Mouse (Mus musculus) forebrain, embryonic 10.5 days (tissue): ENCODE results near the gene Smpd4. TPM values are rescaled to one million over a fixed set of nuclear protein-coding genes. Genes with fewer than 3 reads are reported as not detected.

Experiments
- DNase-seq: peaks from one replicate; pipeline ENCODE4 v3.0.0-alpha.2; 2017; ENCODE audit warnings: low spot score; ENCODE audit errors: extremely low spot score
- H3K27ac ChIP-seq: fragments of 300-500 bp; sonication (generic); 2 replicates; pipeline ENCODE4 v1.5.1; 2016; ENCODE audit warnings: mild to moderate bottlenecking
- H3K27me3 ChIP-seq: fragments of 300-500 bp; sonication (generic); 2 replicates; pipeline ENCODE4 v1.6.1; 2016; ENCODE audit warnings: mild to moderate bottlenecking; ENCODE audit not compliant: poor library complexity, severe bottlenecking
- H3K36me3 ChIP-seq: fragments of 300-500 bp; sonication (generic); replicated peaks from 2 replicates; pipeline ENCODE4 v1.6.1; 2016; ENCODE audit warnings: mild to moderate bottlenecking, moderate library complexity
- H3K4me1 ChIP-seq: fragments of 300-500 bp; sonication (generic); 2 replicates; pipeline ENCODE4 v1.6.1; 2016
- H3K4me3 ChIP-seq: fragments of 300-500 bp; sonication (generic); 2 replicates; pipeline ENCODE4 v1.5.1; 2016; ENCODE audit warnings: mild to moderate bottlenecking, moderate library complexity
- H3K9me3 ChIP-seq: fragments of 300-500 bp; sonication (generic); 2 replicates; pipeline ENCODE4 v1.6.1; 2016; ENCODE audit warnings: mild to moderate bottlenecking, moderate library complexity
- WGBS: fragments of 180-500 bp; shearing (Covaris S2); methylation state at CpG from one replicate; pipeline ENCODE4 v1.1.7; 2016; 5-methylcytosine and 5-hydroxymethylcytosine counted together
- polyA plus RNA-seq: library from polyadenylated mRNA; unstranded; fragments of >200 nt; fragmentation: Nextera tagmentation; extraction: Ambion mirVana; gene quantifications from 2 replicates; pipeline ENCODE4 v1.2.1, GENCODE M21; 2016

Smpd4 gene
- polyA plus RNA-seq, 1 experiment from 2014 or later = 66.6 TPM

GRCm38 (mm10) chr16:17642311-17642710 lies 23.2 kb downstream of the Smpd4 start:
- no peak overlapping the region for H3K27ac ChIP-seq
- peaks cover 7% of the 10 kb centered on the region; the same call in 1 of the 2 replicates for H3K27me3 ChIP-seq
- peaks cover 16% of the 10 kb centered on the region for H3K4me1 ChIP-seq
- H3K9me3 ChIP-seq = no peaks in the 10 kb centered on the region
- 92% methylated on average over 8 of the region's 8 CpGs for WGBS
- H3K36me3 ChIP-seq = peaks cover 70% of the 10 kb centered on the region
- no peak overlapping the region for H3K4me3 ChIP-seq
- no peak for DNase-seq

DNA sequence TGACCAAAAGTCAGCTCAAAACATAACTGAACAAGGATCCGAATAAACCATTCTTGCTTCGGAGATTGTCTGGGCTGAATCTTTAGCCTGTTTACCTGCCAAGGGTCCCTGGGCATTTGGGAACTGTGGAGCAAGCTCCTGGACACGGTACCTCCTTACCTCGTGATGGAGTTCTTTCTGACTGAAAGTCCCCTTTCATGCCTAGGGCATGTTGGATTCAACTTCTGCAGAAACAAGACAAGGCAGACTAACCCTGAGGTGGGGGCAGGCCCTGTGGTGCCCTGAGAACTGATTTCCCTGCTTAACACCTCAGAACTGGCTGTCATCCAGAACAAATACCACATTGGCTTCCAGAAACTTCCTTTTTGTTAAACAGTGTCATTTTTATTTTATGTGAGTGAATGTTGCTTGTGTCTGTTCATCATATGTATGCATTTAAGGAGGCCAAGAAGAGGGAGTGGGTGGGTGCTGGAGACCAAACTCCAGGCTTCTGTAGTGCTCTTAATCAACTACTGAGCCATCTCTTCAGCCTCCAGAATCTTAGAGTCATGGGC lies 24.4 kb downstream of the Smpd4 start:
- H3K36me3 ChIP-seq = peaks cover 65% of the 10 kb centered on the region

GRCm38 (mm10) chr16:17646310-17647114 lies 27.4 kb downstream of the Smpd4 start, which contains the start of gene Ccdc74a:
Gene Ccdc74a, plus strand, starts transcription at chr16:17646470.
- H3K4me1 ChIP-seq = peaks cover 22% of the 10 kb centered on the region
- H3K27me3 ChIP-seq = peaks cover 9% of the 10 kb centered on the region; the same call in 1 of the 2 replicates
- H3K4me3 ChIP-seq = peak within 1 kb of the TSS; percentile 68
- peak within 1 kb of the TSS; percentile 87 for H3K27ac ChIP-seq
- peak; percentile 83 for DNase-seq
- WGBS = 3% methylated on average over 65 of the region's 65 CpGs
- no peaks in the 10 kb centered on the region for H3K9me3 ChIP-seq
- peaks cover 61% of the 10 kb centered on the region for H3K36me3 ChIP-seq

More for the DNA sequence above, 24.4 kb downstream of the Smpd4 start:
- H3K4me1 ChIP-seq = peaks cover 22% of the 10 kb centered on the region
- peaks cover 9% of the 10 kb centered on the region; the same call in 1 of the 2 replicates for H3K27me3 ChIP-seq
- WGBS = 97% methylated on average over 4 of the region's 4 CpGs
- no peak overlapping the region for H3K4me3 ChIP-seq
- DNase-seq = no peak
- H3K9me3 ChIP-seq = no peaks in the 10 kb centered on the region
- no peak overlapping the region for H3K27ac ChIP-seq

- peaks cover 9% of the 10 kb centered on the region; the same call in 1 of the 2 replicates for H3K27me3 ChIP-seq
- H3K9me3 ChIP-seq = no peaks in the 10 kb centered on the region
- H3K36me3 ChIP-seq = peaks cover 64% of the 10 kb centered on the region
- 27% methylated on average over 1 of the region's 1 CpGs for WGBS
- H3K27ac ChIP-seq = peak overlapping the region; percentile 87; the same call in 1 of the 2 replicates
- H3K4me3 ChIP-seq = peak overlapping the region; percentile 68
- peaks cover 22% of the 10 kb centered on the region for H3K4me1 ChIP-seq
- DNase-seq = no peak
Measured at GRCm38 (mm10) chr16:17647156-17647555, 28.0 kb downstream of the Smpd4 start.

DNA sequence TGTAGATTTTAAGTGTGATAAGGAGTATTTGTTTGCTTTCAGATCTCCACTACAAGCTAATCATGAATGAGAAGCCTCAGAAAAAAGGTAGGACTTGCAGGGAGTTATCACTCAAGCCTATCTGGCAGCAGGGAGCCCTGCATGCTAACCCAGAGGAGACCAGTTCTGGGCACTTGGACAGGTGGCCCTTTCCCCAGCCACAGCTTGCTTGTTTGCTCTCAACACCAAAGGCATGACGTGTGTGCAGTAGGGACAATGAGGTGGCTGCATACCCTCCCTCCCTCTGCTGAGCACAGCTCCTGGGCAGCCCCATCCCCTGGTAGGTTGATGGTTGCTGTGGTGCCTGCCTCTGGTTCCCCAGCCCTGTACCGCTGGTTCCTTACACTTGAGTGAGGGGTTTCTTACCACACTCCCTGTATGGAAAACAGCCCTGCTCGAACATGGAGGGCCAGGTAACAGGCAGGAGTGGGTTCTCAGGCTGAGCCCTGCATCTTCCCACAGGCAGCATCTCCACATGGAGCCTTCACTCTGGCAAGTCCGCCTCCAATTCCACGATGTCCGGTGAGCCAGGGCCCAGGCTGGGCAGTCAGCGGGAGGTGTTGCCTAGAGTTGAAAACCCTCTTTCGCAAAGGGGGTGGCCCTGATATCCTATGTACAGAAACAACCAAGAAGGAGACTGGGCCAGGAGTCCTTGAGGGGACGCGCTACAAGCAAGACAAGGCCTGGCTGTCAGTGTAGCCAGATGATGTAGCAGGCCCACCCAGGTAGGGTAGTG lies 28.6 kb downstream of the Smpd4 start:
- Histone ChIP-seq H3K9me3 (no peaks in the 10 kb centered on the region), H3K27me3 (peaks cover 9% of the 10 kb centered on the region; the same call in 1 of the 2 replicates), H3K27ac (no peak overlapping the region), H3K4me3 (peak overlapping the region; percentile 68; the same call in 1 of the 2 replicates), H3K36me3 (peaks cover 64% of the 10 kb centered on the region), H3K4me1 (peaks cover 22% of the 10 kb centered on the region)
- 86% methylated on average over 10 of the region's 10 CpGs for WGBS
- DNase-seq = no peak

- H3K4me3 ChIP-seq = no peak overlapping the region
- H3K9me3 ChIP-seq = no peaks in the 10 kb centered on the region
- peaks cover 22% of the 10 kb centered on the region for H3K4me1 ChIP-seq
- 87% methylated on average over 16 of the region's 16 CpGs for WGBS
- peaks cover 69% of the 10 kb centered on the region for H3K36me3 ChIP-seq
- no peak for DNase-seq
- no peak overlapping the region for H3K27ac ChIP-seq
- peaks cover 8% of the 10 kb centered on the region; the same call in 1 of the 2 replicates for H3K27me3 ChIP-seq
Measured at GRCm38 (mm10) chr16:17649925-17650605, 30.9 kb downstream of the Smpd4 start.

GRCm38 (mm10) chr16:17650711-17651110 lies 31.6 kb downstream of the Smpd4 start:
- H3K9me3 ChIP-seq = no peaks in the 10 kb centered on the region
- peaks cover 76% of the 10 kb centered on the region for H3K36me3 ChIP-seq
- H3K27ac ChIP-seq = no peak overlapping the region
- 97% methylated on average over 1 of the region's 1 CpGs for WGBS
- 0 out of 2 replicates have a peak, but pooled peaks cover 3% of the 10 kb centered on the region for H3K27me3 ChIP-seq
- peaks cover 22% of the 10 kb centered on the region for H3K4me1 ChIP-seq
- DNase-seq = no peak
- H3K4me3 ChIP-seq = no peak overlapping the region

GRCm38 (mm10) chr16:17652607-17653006 lies 33.5 kb downstream of the Smpd4 start:
- Histone ChIP-seq H3K27me3 (0 out of 2 replicates have a peak, but pooled peaks cover 1% of the 10 kb centered on the region), H3K9me3 (no peaks in the 10 kb centered on the region), H3K36me3 (peaks cover 93% of the 10 kb centered on the region), H3K27ac (no peak overlapping the region), H3K4me1 (peaks cover 4% of the 10 kb centered on the region; the same call in 1 of the 2 replicates), H3K4me3 (no peak overlapping the region)
- no peak for DNase-seq
- WGBS = 94% methylated on average over 4 of the region's 4 CpGs

DNA sequence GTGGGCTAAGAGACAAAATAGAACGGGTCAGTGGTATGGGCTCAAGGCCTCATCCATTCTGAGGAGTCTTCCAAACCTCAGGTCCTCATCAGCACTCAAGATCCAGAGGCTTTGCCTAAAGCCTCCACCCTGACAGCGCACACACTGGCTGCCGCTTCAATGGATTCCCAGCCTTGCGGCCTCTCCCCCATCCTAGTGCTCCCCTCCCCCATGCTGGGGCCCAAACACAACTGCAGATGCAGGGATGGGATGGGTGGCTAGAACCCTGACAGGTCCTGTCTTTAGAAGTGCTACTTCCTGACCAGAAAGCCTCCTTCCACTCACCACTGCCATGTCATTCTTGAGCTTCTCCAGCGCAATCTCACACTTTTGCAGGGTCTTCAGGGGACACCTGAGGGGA lies 34.4 kb downstream of the Smpd4 start:
- Histone ChIP-seq H3K27me3 (no peaks in the 10 kb centered on the region), H3K4me3 (no peak overlapping the region), H3K27ac (no peak overlapping the region), H3K36me3 (peaks cover 95% of the 10 kb centered on the region), H3K9me3 (no peaks in the 10 kb centered on the region), H3K4me1 (no peaks in the 10 kb centered on the region)
- 92% methylated on average over 5 of the region's 5 CpGs for WGBS
- no peak for DNase-seq

DNA sequence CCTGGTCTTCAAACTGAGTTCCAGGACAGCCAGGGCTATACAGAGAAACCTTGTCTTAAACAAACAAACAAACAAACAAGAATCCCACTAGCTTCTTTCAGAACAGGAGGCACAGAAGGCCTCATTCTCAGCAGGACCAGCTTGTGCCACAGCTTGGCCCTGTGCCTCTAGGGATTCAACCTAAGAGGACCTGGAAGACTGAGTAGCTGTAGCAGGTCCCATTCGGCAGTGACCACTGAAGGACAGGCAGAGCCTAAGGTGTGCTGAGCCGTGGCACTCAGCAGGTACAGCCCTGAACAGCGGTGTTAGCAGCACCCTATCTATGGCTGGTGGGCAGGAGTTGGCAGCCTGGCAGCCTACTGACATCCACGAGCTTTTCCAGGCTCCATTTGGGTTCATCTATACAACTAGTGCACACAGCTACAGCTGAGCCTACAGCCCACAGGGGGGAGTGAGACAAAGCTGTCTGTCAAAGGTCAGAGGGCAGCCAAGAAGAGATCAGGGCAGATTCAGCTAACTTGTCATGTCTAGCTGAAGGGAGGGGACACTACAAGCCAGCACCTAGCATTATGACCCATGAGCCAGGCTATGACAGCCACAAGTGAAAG lies 35.1 kb downstream of the Smpd4 start:
- DNase-seq = no peak
- Histone ChIP-seq H3K4me1 (no peaks in the 10 kb centered on the region), H3K36me3 (peaks cover 92% of the 10 kb centered on the region), H3K9me3 (no peaks in the 10 kb centered on the region), H3K27ac (no peak overlapping the region), H3K4me3 (no peak overlapping the region), H3K27me3 (no peaks in the 10 kb centered on the region)
- WGBS = 93% methylated on average over 4 of the region's 4 CpGs

- no peaks in the 10 kb centered on the region for H3K27me3 ChIP-seq
- no peak for DNase-seq
- WGBS = 94% methylated on average over 5 of the region's 5 CpGs
- peaks cover 94% of the 10 kb centered on the region for H3K36me3 ChIP-seq
- no peak overlapping the region for H3K4me3 ChIP-seq
- no peaks in the 10 kb centered on the region for H3K9me3 ChIP-seq
- no peaks in the 10 kb centered on the region for H3K4me1 ChIP-seq
- H3K27ac ChIP-seq = no peak overlapping the region
Measured at GRCm38 (mm10) chr16:17656212-17656871, 37.2 kb downstream of the Smpd4 start.
